Mouse (Mus musculus) ovary, adult 2 months (tissue): Measurements from ENCODE around the gene Rab36. TPM values are rescaled to one million over a fixed set of nuclear protein-coding genes. Genes with fewer than 3 reads are reported as not detected.

Experiments
- polyA plus RNA-seq: library from polyadenylated mRNA; depleted of rRNA; stranded (reverse); fragments of >200 nt; gene quantifications from 2 replicates; pipeline ENCODE4 v1.2.3, GENCODE M21; 2012; rRNA removed

The Rab36 gene
- polyA plus RNA-seq = 27.5 and 34.0 TPM in 2 replicates

DNA sequence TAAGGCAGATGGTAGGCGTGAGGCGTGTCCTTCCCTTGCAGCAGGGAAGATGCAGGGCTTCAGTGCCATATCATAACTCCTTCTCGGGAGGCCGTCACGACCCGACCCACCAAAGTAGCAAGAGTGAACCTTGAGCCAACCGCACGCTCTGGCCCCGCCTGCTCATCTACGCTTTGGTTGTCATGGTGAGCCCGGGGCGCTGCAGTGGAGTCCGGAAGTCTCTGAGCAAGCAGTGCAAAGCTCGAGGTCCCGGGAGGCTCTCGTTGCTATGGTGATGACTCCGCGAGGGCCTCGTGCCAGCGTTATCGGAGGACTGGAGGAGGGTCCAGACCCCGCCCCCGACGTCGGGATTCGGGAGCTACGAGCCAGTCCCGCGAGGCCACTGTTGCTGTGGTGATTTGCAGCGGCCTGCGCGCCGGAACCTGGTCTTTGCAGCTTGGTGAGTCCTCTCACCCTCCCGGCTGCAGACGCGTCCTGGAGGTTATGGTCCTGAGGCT, at the start of gene Rab36:
Gene Rab36, plus strand, starts transcription at position 176 of the 497 bp plus-strand sequence.

GRCm38 (mm10) chr10:75032395-75032794, 4.5 kb upstream of the Rab36 start, which contains the start of gene Rsph14:
Gene Rsph14 (minus strand): TSS chr10:75032586.

GRCm38 (mm10) chr10:75060217-75060842, 23.5 kb downstream of the Rab36 start, which contains the start of gene Bcr:
Gene Bcr (plus strand): TSS chr10:75060592.

Other genes with a start within 250 kb of the Rab36 start
- 10.4 and 12.4 TPM in 2 replicates for gene Gnaz, start 69.9 kb upstream of the Rab36 start, polyA plus RNA-seq
- gene Rsph14, start 4.5 kb upstream of the Rab36 start, polyA plus RNA-seq = 7.2 and 9.7 TPM in 2 replicates
- 26.3 and 28.7 TPM in 2 replicates for gene Bcr, start 23.5 kb downstream of the Rab36 start, polyA plus RNA-seq
- 30.8 and 34.6 TPM in 2 replicates for gene Specc1l, start 175.0 kb downstream of the Rab36 start, polyA plus RNA-seq